Mouse (Mus musculus): ENCODE results near the gene Fthl17c. TPM values are rescaled to one million over a fixed set of nuclear protein-coding genes. Genes with fewer than 3 reads are reported as not detected.
"Not testable (repeated sequence)": the region's sequence is repeated elsewhere in the genome, so short reads cannot be mapped to it uniquely, and the experiment has no call there.

Gene Fthl17c
- total RNA-seq (2021) (not detected), polyA plus RNA-seq (2012; rRNA removed) (not detected in 2 replicates)
- long read RNA-seq = 0 reads

DNA sequence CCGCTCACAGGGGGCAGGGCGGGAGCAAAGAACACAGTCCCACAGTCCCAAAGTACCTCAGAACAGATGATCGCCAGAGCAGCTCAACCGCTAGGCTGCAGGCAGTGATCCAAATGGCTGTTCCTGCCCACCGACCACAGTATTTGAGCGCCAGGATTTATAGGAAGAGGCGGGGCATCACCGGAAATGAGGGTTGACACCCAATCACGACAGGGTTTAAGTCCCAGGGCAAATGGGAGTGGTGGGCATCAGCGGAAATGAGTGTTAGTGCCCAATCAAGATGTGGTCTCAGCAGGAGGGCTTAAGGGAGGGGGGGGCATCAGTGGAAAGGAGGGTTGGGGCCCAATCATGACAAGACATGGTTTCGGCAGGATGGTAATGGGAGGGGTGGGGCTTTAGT, at the start of gene Fthl17c:
TSS of gene Fthl17c (minus strand) at position 101 of the 400 bp plus-strand sequence.
- DNase-seq; H3K27ac ChIP-seq; intact Hi-C loops (cut with DNase I); H3K9ac ChIP-seq (ENCODE audit: low read depth, low read length); H3K79me2 ChIP-seq (replicated peaks; ENCODE audit: control insufficient read depth, insufficient read depth, low read length); H3K4me3 ChIP-seq; H3K27me3 ChIP-seq (ENCODE audit: control insufficient read depth, insufficient read depth, low read length); H3K4me1 ChIP-seq (ENCODE audit: control insufficient read depth, insufficient read depth, low read length); H3K36me3 ChIP-seq (ENCODE audit: control insufficient read depth, insufficient read depth, low read length): not testable (repeated sequence)
- no CpG with 5 or more reads among the region's 11 CpGs for WGBS

DNA sequence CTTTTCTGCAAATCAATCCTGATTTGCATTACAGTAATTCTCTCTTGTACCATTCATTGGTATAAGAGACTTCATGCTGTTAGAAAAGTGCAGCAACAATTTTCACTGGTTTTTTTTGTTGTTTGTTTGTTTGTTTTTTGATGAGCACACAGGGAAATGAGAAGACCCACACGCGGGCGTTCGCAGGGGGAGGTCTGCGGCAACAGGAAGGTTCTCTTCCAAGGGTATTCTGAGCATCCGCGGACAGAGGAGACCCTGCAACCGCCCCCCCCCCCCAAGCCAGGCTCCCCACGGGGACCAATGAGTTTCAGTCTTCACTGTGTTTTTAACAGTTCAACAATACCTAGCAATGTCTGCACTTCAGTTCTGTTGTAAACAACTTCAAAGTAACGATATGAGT, 43.1 kb upstream of the Fthl17c start:
- H3K36me3 ChIP-seq (ENCODE audit: control insufficient read depth, insufficient read depth, low read length) = no peaks in the 10 kb centered on the region
- no peaks in the 10 kb centered on the region for H3K79me2 ChIP-seq (replicated peaks; ENCODE audit: control insufficient read depth, insufficient read depth, low read length)
- no peaks in the 10 kb centered on the region for H3K27me3 ChIP-seq (ENCODE audit: control insufficient read depth, insufficient read depth, low read length)
- H3K4me3 ChIP-seq = no peak overlapping the region
- TF ChIP-seq EP300 (IDR thresholded peaks at IDR 0.05; ENCODE audit: insufficient read depth, low read depth, low read length) (no peak), POLR2A (IDR thresholded peaks at IDR 0.05; ENCODE audit: insufficient read depth, low read depth, low read length) (no peak), CTCF (IDR thresholded peaks at IDR 0.05) (no peak)
- H3K4me1 ChIP-seq (ENCODE audit: control insufficient read depth, insufficient read depth, low read length) = no peaks in the 10 kb centered on the region
- DNase-seq = no peak
- WGBS = 51% methylated on average over 10 of the region's 10 CpGs
- no peak overlapping the region for H3K27ac ChIP-seq
- H3K9ac ChIP-seq (ENCODE audit: low read depth, low read length) = no peak overlapping the region
- intact Hi-C loops (cut with DNase I) = no loop called here

DNA sequence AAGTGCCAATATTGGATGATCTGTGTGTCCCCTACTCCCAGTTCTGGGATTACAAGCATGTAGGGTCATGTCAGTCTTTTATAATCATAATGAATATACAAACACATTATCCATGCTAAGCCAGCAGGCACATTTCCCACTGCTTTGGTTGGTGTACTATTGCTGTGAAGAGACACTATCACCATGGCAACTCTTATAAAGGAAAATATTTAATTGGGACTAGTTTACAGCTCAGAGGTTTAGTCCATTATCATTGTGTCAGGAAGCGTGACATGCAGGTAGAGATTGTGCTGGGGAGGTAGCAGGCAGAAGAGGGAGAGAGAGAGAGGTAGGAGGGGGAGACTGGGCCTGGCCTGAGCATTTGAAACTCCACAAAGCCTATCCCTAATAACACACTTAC, 39.7 kb upstream of the Fthl17c start:
- no peak for TF ChIP-seq CTCF (IDR thresholded peaks at IDR 0.05)
- TF ChIP-seq POLR2A (IDR thresholded peaks at IDR 0.05; ENCODE audit: insufficient read depth, low read depth, low read length) = no peak
- no peak for TF ChIP-seq EP300 (IDR thresholded peaks at IDR 0.05; ENCODE audit: insufficient read depth, low read depth, low read length)
- WGBS = 67% methylated on average over 1 of the region's 1 CpGs

DNA sequence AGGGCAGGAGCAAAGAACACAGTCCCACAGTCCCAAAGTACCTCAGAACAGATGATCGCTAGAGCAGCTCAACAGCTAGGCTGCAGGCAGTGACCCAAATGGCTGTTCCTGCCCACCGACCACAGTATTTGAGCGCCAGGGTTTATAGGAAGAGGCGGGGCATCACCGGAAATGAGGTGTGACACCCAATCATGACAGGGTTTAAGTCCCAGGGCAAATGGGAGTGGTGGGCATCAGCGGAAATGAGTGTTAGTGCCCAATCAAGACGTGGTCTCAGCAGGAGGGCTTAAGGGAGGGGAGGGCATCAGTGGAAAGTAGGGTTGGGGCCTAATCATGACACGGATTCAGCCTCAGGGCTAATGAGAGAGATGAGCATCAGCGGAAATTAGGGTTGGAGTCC, 10.3 kb upstream of the Fthl17c start, which contains the start of gene Fthl17d:
TSS of gene Fthl17d (minus strand) at position 101 of the 400 bp plus-strand sequence.
- H3K4me3 ChIP-seq; H3K79me2 ChIP-seq (replicated peaks; ENCODE audit: control insufficient read depth, insufficient read depth, low read length); H3K36me3 ChIP-seq (ENCODE audit: control insufficient read depth, insufficient read depth, low read length); H3K9ac ChIP-seq (ENCODE audit: low read depth, low read length); H3K27ac ChIP-seq; H3K27me3 ChIP-seq (ENCODE audit: control insufficient read depth, insufficient read depth, low read length); intact Hi-C loops (cut with DNase I); DNase-seq; H3K4me1 ChIP-seq (ENCODE audit: control insufficient read depth, insufficient read depth, low read length): not testable (repeated sequence)
- WGBS = no CpG with 5 or more reads among the region's 9 CpGs

More for the DNA sequence above, 39.7 kb upstream of the Fthl17c start:
- Histone ChIP-seq H3K79me2 (replicated peaks; ENCODE audit: control insufficient read depth, insufficient read depth, low read length) (no peaks in the 10 kb centered on the region), H3K27me3 (ENCODE audit: control insufficient read depth, insufficient read depth, low read length) (no peaks in the 10 kb centered on the region), H3K4me1 (ENCODE audit: control insufficient read depth, insufficient read depth, low read length) (no peaks in the 10 kb centered on the region), H3K27ac (no peak overlapping the region), H3K9ac (ENCODE audit: low read depth, low read length) (no peak overlapping the region), H3K36me3 (ENCODE audit: control insufficient read depth, insufficient read depth, low read length) (no peaks in the 10 kb centered on the region), H3K4me3 (no peak overlapping the region)
- DNase-seq = no peak
- intact Hi-C loops (cut with DNase I) = no loop called here

DNA sequence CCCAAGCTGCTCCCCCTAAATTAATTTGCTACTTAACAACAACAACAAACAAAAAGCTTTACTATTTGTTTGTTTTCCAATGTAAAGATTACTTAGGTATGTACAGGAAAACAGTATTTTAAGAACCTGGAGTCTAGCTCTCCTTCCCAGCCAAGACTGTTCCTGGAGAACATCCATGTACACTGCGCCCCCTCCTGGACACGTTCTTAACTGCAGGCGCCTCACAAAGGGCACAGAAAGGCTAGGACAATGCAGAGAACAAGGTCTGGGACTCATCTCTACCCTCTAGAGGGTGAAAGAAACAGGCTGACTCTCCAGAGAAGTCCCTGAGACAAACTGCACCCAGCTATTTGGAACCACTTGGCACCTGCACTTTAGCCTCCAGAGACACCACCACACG, 11.7 kb downstream of the Fthl17c start:
- H3K27me3 ChIP-seq (ENCODE audit: control insufficient read depth, insufficient read depth, low read length); intact Hi-C loops (cut with DNase I); H3K79me2 ChIP-seq (replicated peaks; ENCODE audit: control insufficient read depth, insufficient read depth, low read length); DNase-seq; H3K4me3 ChIP-seq; H3K27ac ChIP-seq; H3K36me3 ChIP-seq (ENCODE audit: control insufficient read depth, insufficient read depth, low read length); H3K9ac ChIP-seq (ENCODE audit: low read depth, low read length); H3K4me1 ChIP-seq (ENCODE audit: control insufficient read depth, insufficient read depth, low read length): not testable (repeated sequence)
- WGBS = 41% methylated on average over 4 of the region's 4 CpGs
- TF ChIP-seq CTCF (IDR thresholded peaks at IDR 0.05) = peak; percentile 34

DNA sequence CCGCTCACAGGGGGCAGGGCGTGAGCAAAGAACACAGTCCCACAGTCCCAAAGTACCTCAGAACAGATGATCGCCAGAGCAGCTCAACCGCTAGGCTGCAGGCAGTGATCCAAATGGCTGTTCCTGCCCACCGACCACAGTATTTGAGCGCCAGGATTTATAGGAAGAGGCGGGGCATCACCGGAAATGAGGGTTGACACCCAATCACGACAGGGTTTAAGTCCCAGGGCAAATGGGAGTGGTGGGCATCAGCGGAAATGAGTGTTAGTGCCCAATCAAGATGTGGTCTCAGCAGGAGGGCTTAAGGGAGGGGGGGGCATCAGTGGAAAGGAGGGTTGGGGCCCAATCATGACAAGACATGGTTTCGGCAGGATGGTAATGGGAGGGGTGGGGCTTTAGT, 13.5 kb downstream of the Fthl17c start, which contains the start of gene Fthl17b:
TSS of gene Fthl17b (minus strand) at position 101 of the 400 bp plus-strand sequence.
- intact Hi-C loops (cut with DNase I); H3K9ac ChIP-seq (ENCODE audit: low read depth, low read length); H3K27me3 ChIP-seq (ENCODE audit: control insufficient read depth, insufficient read depth, low read length); H3K79me2 ChIP-seq (replicated peaks; ENCODE audit: control insufficient read depth, insufficient read depth, low read length); H3K4me3 ChIP-seq; DNase-seq; H3K4me1 ChIP-seq (ENCODE audit: control insufficient read depth, insufficient read depth, low read length); H3K27ac ChIP-seq; H3K36me3 ChIP-seq (ENCODE audit: control insufficient read depth, insufficient read depth, low read length): not testable (repeated sequence)
- 94% methylated on average over 5 of the region's 11 CpGs for WGBS
